Mouse (Mus musculus) stomach, embryonic 14.5 days (tissue): ENCODE data around the gene Slc35f5. TPM values are rescaled to one million over a fixed set of nuclear protein-coding genes. Genes with fewer than 3 reads are reported as not detected.
A peak's percentile ranks its signal among the peaks of the same experiment; 100 is the strongest.

Experiments
- ATAC-seq: fragments of 200-750 bp; cut with Nextera tagmentation; 2 replicates; pipeline ENCODE4 v1.8.0; 2017; ENCODE audit warnings: low read depth, moderate TSS enrichment; ENCODE audit not compliant: insufficient number of reproducible peaks, insufficient read depth, low FRiP score
- H3K27ac ChIP-seq: fragments of 300-500 bp; sonication (generic); 2 replicates; pipeline ENCODE4 v1.5.1; 2014; ENCODE audit warnings: mild to moderate bottlenecking, low read length, moderate library complexity, mixed read lengths
- H3K27me3 ChIP-seq: fragments of 300-500 bp; sonication (generic); 2 replicates; pipeline ENCODE4 v1.6.1; 2014; ENCODE audit warnings: low read length, control low read depth, mixed read lengths; ENCODE audit not compliant: control insufficient read depth, insufficient read depth
- H3K36me3 ChIP-seq: fragments of 300-500 bp; sonication (generic); 2 replicates; pipeline ENCODE4 v1.6.1; 2014; ENCODE audit warnings: mild to moderate bottlenecking, control low read depth, low read length, moderate library complexity, mixed read lengths; ENCODE audit not compliant: control insufficient read depth, insufficient read depth
- H3K4me1 ChIP-seq: fragments of 300-500 bp; sonication (generic); 2 replicates; pipeline ENCODE4 v1.6.1; 2014; ENCODE audit warnings: low read length, control low read depth, mixed read lengths; ENCODE audit not compliant: control insufficient read depth, insufficient read depth
- H3K4me2 ChIP-seq: fragments of 300-500 bp; sonication (generic); replicated peaks from 2 replicates; pipeline ENCODE4 v1.6.1; 2014; ENCODE audit warnings: low read depth, low read length, control low read depth
- H3K4me3 ChIP-seq: fragments of 300-500 bp; sonication (generic); 2 replicates; pipeline ENCODE4 v1.5.1; 2014; ENCODE audit warnings: low read depth, low read length, control low read depth
- H3K9ac ChIP-seq: fragments of 300-500 bp; sonication (generic); replicated peaks from 2 replicates; pipeline ENCODE4 v1.6.1; 2014; ENCODE audit warnings: low read depth, mild to moderate bottlenecking, control low read depth, low read length, moderate library complexity, mixed read lengths
- H3K9me3 ChIP-seq: fragments of 300-500 bp; sonication (generic); 2 replicates; pipeline ENCODE4 v1.6.1; 2016; ENCODE audit warnings: low read depth, low read length, control low read depth; ENCODE audit not compliant: control insufficient read depth
- WGBS: fragments of 180-500 bp; shearing (Covaris S2); extraction: QIAGEN DNeasy Blood & Tissue Kit; methylation state at CpG from one replicate; pipeline ENCODE4 v1.1.7; 2014; 5-methylcytosine and 5-hydroxymethylcytosine counted together
- polyA plus RNA-seq: library from polyadenylated mRNA; unstranded; fragments of >200 nt; fragmentation: Nextera tagmentation; extraction: Ambion mirVana; gene quantifications from 2 replicates; pipeline ENCODE4 v1.2.1, GENCODE M21; 2014

Slc35f5 gene
- 61.8 and 62.5 TPM in 2 replicates for polyA plus RNA-seq

DNA sequence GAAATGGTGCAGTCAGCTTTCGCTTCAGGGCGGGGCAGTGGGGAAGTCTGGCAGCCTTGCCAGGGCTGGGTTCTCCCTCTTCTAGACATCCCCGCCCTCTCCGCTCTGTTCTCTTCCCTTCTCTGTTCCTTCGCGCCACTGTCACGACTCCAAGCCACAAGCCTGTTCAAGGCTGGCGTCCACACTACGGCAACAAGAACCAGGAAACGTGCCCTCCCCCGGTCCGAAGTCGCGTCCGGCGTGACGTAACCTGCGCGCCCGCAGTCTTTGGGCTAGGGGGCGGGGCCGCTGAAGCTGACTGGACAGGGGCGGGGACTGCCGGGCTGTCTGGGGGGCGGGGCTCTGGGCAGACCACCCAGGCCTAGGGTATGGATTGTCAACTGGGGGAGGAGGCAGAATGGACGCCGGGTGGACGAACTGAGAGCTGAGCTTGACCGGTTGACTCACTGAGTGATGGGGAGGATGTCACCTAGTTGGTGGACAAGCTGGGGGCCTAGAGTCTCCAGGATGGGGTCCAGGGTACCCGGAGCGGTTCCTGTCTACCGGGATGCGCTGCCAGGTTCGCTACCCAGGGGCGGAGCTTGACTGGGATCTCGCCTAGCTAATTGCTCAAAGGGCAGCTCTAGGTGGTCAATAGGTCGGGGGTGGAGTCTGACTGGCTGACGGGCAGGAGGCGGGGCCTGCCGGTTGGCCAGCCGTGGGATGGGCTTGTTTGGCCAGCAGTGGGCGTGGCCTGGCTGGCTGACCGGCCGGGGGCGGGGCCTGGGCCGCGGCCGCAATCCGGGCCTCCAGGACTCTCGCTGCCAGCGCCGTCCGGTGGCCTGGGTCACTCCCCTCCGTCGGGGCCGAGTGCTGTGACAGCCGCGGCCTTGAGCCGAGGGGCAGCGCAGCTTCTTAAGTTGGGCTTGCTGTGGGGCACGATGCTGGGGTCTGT lies at the start of gene Slc35f5:
Gene Slc35f5, plus strand, starts transcription at position 337 of the 934 bp plus-strand sequence.
- no peaks in the 10 kb centered on the region for H3K9me3 ChIP-seq
- H3K9ac ChIP-seq: peak within 1 kb of the TSS; percentile 92
- H3K4me3 ChIP-seq: peak within 1 kb of the TSS; percentile 80
- no peaks in the 10 kb centered on the region for H3K27me3 ChIP-seq
- H3K4me2 ChIP-seq: peak within 1 kb of the TSS; percentile 59
- no peaks in the 10 kb centered on the region; the same call in 1 of the 2 replicates for H3K36me3 ChIP-seq
- ATAC-seq: peak; percentile 94
- H3K27ac ChIP-seq: peak within 1 kb of the TSS; percentile 95
- WGBS: under 1% methylated on average over 60 of the region's 61 CpGs
- peaks cover 13% of the 10 kb centered on the region for H3K4me1 ChIP-seq

- Histone ChIP-seq H3K9me3 (no peaks in the 10 kb centered on the region), H3K27ac (no peak overlapping the region), H3K36me3 (no peaks in the 10 kb centered on the region), H3K4me2 (no peak overlapping the region), H3K4me3 (no peak overlapping the region), H3K4me1 (no peaks in the 10 kb centered on the region), H3K9ac (no peak overlapping the region), H3K27me3 (no peaks in the 10 kb centered on the region)
- no peak for ATAC-seq
- 81% methylated on average over 5 of the region's 5 CpGs for WGBS
Measured at GRCm38 (mm10) chr1:125514706-125515105, 45.7 kb upstream of the Slc35f5 start.

DNA sequence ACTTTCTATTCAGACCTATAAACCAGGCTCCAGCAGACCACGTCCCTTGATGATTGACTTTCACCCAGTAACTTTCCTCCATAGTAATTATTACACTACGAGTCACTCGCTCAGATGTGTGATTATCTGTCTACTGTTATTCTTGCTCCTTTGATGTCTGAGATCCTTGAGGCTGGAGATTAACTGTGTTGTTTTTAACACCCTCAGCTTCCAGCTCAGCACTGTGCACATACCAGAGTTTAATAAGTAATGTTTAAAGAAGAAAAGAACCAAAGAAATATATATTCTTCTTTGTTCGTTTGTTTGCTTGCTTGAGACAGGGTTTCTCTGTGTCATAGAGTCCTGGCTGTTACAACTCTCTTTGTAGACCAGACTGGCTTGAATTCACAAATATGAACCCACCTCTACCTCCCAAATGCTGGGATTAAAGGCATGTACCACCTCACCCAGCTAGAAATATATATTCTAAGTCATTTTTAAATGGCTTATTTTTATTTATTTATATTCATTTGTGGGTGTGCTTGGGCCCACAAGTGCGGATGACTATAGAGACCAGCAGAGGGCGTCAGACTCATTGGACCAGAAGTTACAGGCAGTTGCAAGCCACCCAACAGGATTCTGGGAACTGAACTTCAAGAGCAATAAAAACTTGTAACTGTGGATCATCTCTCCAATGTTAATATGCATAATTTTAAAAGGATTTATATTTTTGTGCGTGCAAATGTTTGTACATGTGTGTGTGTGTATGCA lies 43.3 kb upstream of the Slc35f5 start:
- no peaks in the 10 kb centered on the region for H3K36me3 ChIP-seq
- H3K4me2 ChIP-seq: no peak overlapping the region
- H3K27ac ChIP-seq: no peak overlapping the region
- H3K4me1 ChIP-seq: no peaks in the 10 kb centered on the region
- no peak overlapping the region for H3K9ac ChIP-seq
- no peaks in the 10 kb centered on the region for H3K9me3 ChIP-seq
- WGBS: 57% methylated on average over 7 of the region's 7 CpGs
- ATAC-seq: peak; percentile 53; the same call in 1 of the 2 replicates
- no peak overlapping the region for H3K4me3 ChIP-seq
- H3K27me3 ChIP-seq: no peaks in the 10 kb centered on the region

- no peaks in the 10 kb centered on the region for H3K9me3 ChIP-seq
- no peaks in the 10 kb centered on the region for H3K36me3 ChIP-seq
- WGBS: 45% methylated on average over 5 of the region's 5 CpGs
- no peak overlapping the region for H3K27ac ChIP-seq
- peak; percentile 83 for ATAC-seq
- no peak overlapping the region for H3K9ac ChIP-seq
- no peak overlapping the region for H3K4me2 ChIP-seq
- H3K27me3 ChIP-seq: no peaks in the 10 kb centered on the region
- H3K4me3 ChIP-seq: no peak overlapping the region
- no peaks in the 10 kb centered on the region for H3K4me1 ChIP-seq
Measured at GRCm38 (mm10) chr1:125519107-125519611, 41.2 kb upstream of the Slc35f5 start.

GRCm38 (mm10) chr1:125525965-125526665 lies 34.3 kb upstream of the Slc35f5 start:
- Histone ChIP-seq H3K27me3 (no peaks in the 10 kb centered on the region), H3K4me1 (peaks cover 6% of the 10 kb centered on the region; the same call in 1 of the 2 replicates), H3K9ac (no peak overlapping the region), H3K9me3 (no peaks in the 10 kb centered on the region), H3K36me3 (no peaks in the 10 kb centered on the region), H3K4me3 (no peak overlapping the region), H3K4me2 (no peak overlapping the region), H3K27ac (no peak overlapping the region)
- peak; percentile 68 for ATAC-seq
- 53% methylated on average over 7 of the region's 7 CpGs for WGBS

GRCm38 (mm10) chr1:125526666-125527004 lies 33.8 kb upstream of the Slc35f5 start:
- Histone ChIP-seq H3K4me3 (no peak overlapping the region), H3K9ac (no peak overlapping the region), H3K9me3 (no peaks in the 10 kb centered on the region), H3K4me1 (peaks cover 6% of the 10 kb centered on the region; the same call in 1 of the 2 replicates), H3K4me2 (no peak overlapping the region), H3K27ac (no peak overlapping the region), H3K36me3 (no peaks in the 10 kb centered on the region), H3K27me3 (no peaks in the 10 kb centered on the region)
- ATAC-seq: no peak; the same call in 1 of the 2 replicates
- 83% methylated on average over 1 of the region's 1 CpGs for WGBS

DNA sequence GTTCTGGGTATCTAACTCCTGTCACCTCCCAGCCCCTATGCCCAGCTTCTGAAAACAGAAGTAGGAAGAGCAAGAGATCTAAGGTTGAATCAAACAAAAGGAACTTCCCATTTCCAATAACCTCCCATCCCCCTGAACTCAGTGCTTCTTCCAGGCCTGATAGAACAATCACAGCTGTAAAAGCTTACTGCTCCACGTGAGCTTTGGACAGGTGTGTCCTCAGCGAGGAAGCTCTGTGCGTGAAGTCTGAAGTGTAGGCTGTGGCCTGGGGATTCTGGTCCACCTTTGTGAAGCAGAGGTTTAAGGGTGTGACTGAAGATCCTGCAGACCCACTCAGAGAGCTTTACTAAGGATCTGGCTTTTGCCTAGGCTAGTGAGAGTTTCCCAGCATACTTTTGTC lies 33.0 kb upstream of the Slc35f5 start:
- Histone ChIP-seq H3K36me3 (no peaks in the 10 kb centered on the region), H3K27ac (no peak overlapping the region), H3K4me1 (peaks cover 6% of the 10 kb centered on the region; the same call in 1 of the 2 replicates), H3K9me3 (no peaks in the 10 kb centered on the region), H3K27me3 (no peaks in the 10 kb centered on the region), H3K4me3 (no peak overlapping the region), H3K4me2 (no peak overlapping the region), H3K9ac (no peak overlapping the region)
- ATAC-seq: no peak
- WGBS: 70% methylated on average over 3 of the region's 3 CpGs
